ENCODE assay signal across 8 mouse cellular contexts in the genomic region with DNA sequence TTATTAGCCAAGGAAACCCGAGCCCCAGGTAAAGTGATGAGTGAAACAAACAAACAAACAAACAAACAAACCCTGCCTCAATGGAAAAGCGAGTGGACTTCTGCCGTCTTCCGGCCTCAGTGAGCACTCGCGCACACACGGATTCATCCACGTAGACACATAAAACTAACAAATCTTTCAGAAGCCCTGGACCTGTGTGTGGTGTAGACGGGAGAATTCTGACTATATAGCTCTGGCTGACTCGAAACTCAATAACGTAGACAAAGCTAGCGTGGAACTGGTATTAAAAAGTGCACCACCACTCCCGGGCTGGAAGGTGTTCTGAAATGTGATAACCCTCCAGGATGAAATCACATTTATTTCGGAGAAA. TPM values are rescaled to one million over a fixed set of nuclear protein-coding genes. Genes with fewer than 3 reads are reported as not detected.
DNase-seq lines count a peak whose midpoint lies in the region; ATAC-seq and TF ChIP-seq lines count a peak whose summit lies in the region.

No protein-coding gene starts in this region.

- H3K9me3 ChIP-seq in hindbrain, embryonic 15.5 days, result no peaks in the 10 kb centered on the region

- H3K27me3 ChIP-seq in spleen, adult 2 months (ENCODE audit: control insufficient read depth, insufficient read depth, low read length), result no peaks in the 10 kb centered on the region
- H3K27me3 ChIP-seq in hindbrain, embryonic 15.5 days, result no peaks in the 10 kb centered on the region

- under 1% methylated on average over 14 of the region's 14 CpGs for WGBS in spleen, adult 2 months
- WGBS in hindbrain, embryonic 15.5 days, result 0% methylated on average over 14 of the region's 14 CpGs

- TF ChIP-seq CTCF in spleen, adult 2 months (IDR thresholded peaks at IDR 0.05; ENCODE audit: extremely low read depth, insufficient read depth, insufficient read length, insufficient replicate concordance), result no peak

- H3K9ac ChIP-seq in hindbrain, embryonic 15.5 days, result peak overlapping the region; percentile 70

- peak overlapping the region; percentile 82 for H3K4me3 ChIP-seq in spleen, adult 2 months (ENCODE audit: extremely low read depth, insufficient read depth, insufficient read length)
- peak overlapping the region; percentile 80 for H3K4me3 ChIP-seq in hindbrain, embryonic 15.5 days

- DNase-seq in cerebellum, postnatal 10 days, result peak; percentile 40 to 60
- no peak for DNase-seq in cerebellum, adult 11-12 months
- no peak for DNase-seq in spleen, adult 2 months (ENCODE audit: low read depth in 1 of 2, low spot score in 2 of 2)
- DNase-seq in spleen, postnatal 36 days (ENCODE audit: low spot score in 2 of 2), result no peak
- peak; percentile 4 for DNase-seq in mesoderm, embryonic 11.5 days (ENCODE audit: low read depth, low spot score)
- no peak for DNase-seq in layer of hippocampus, postnatal 10 days (ENCODE audit: low spot score in 2 of 2)

- peak; percentile 86 for ATAC-seq in hindbrain, embryonic 15.5 days (ENCODE audit: low FRiP score, low read depth)
- ATAC-seq in granulocyte monocyte progenitor cell, adult 5-6 weeks (replicated peaks; ENCODE audit: poor library complexity, severe bottlenecking), result no peak

- TF ChIP-seq POLR2A in spleen, adult 2 months (IDR thresholded peaks at IDR 0.05; ENCODE audit: low read depth, low read length), result no peak

- H3K36me3 ChIP-seq in spleen, adult 2 months (ENCODE audit: control insufficient read depth, insufficient read depth, low read length), result no peaks in the 10 kb centered on the region
- H3K36me3 ChIP-seq in hindbrain, embryonic 15.5 days, result no peaks in the 10 kb centered on the region

- H3K4me1 ChIP-seq in spleen, adult 2 months (ENCODE audit: control insufficient read depth, insufficient read depth, insufficient read length), result peaks cover 9% of the 10 kb centered on the region; the same call in 1 of the 2 replicates
- H3K4me1 ChIP-seq in hindbrain, embryonic 15.5 days (replicated peaks), result peaks cover 21% of the 10 kb centered on the region

- peak overlapping the region; percentile 20 for H3K27ac ChIP-seq in spleen, adult 2 months (ENCODE audit: insufficient read depth, low read length)
- peak overlapping the region; percentile 84; the same call in 1 of the 2 replicates for H3K27ac ChIP-seq in hindbrain, embryonic 15.5 days (replicated peaks)

- H3K4me2 ChIP-seq in hindbrain, embryonic 15.5 days, result peak overlapping the region; percentile 91

RNA-seq across cellular contexts. Expression of a gene that starts 0.4 kb away (rescaled TPM):
- 0.54 and 0.81 TPM in 2 replicates for polyA plus RNA-seq in spleen, adult 2 months (2012; rRNA removed)
- 7.5 and 8.2 TPM in 2 replicates for polyA plus RNA-seq in hindbrain, embryonic 15.5 days (2015; fragmentation: Nextera tagmentation; extraction: Ambion mirVana)
- total RNA-seq in layer of hippocampus, postnatal 10 days (2021), result 1 to 10 TPM; 5.3 to 5.4 TPM
- 9.7 and 15.5 TPM in 2 replicates for total RNA-seq in granulocyte monocyte progenitor cell, adult 5-6 weeks (2014; fragmentation: Nextera tagmentation)
- 15.9 and 19.6 TPM in 2 replicates for total RNA-seq in granulocyte monocyte progenitor cell, adult 5-6 weeks (2017)

RNA-seq across cellular contexts. Expression of a gene that starts 18.0 kb away (rescaled TPM):
- polyA plus RNA-seq in spleen, adult 2 months (2012; rRNA removed), result 35.7 and 42.7 TPM in 2 replicates
- polyA plus RNA-seq in hindbrain, embryonic 15.5 days (2015; fragmentation: Nextera tagmentation; extraction: Ambion mirVana), result 9.8 and 10.6 TPM in 2 replicates
- 10 to 100 TPM; 16.4 to 19.2 TPM for total RNA-seq in layer of hippocampus, postnatal 10 days (2021)
- 10.3 and 15.2 TPM in 2 replicates for total RNA-seq in granulocyte monocyte progenitor cell, adult 5-6 weeks (2014; fragmentation: Nextera tagmentation)
- 8.5 and 12.9 TPM in 2 replicates for total RNA-seq in granulocyte monocyte progenitor cell, adult 5-6 weeks (2017)

RNA-seq across cellular contexts. Expression of a gene that starts 27.7 kb away (rescaled TPM):
- polyA plus RNA-seq in spleen, adult 2 months (2012; rRNA removed), result 2.9 TPM in 2 replicates
- 18.3 and 19.1 TPM in 2 replicates for polyA plus RNA-seq in hindbrain, embryonic 15.5 days (2015; fragmentation: Nextera tagmentation; extraction: Ambion mirVana)
- 10 to 100 TPM; 15.9 to 16.5 TPM for total RNA-seq in layer of hippocampus, postnatal 10 days (2021)
- total RNA-seq in granulocyte monocyte progenitor cell, adult 5-6 weeks (2014; fragmentation: Nextera tagmentation), result 7.4 and 8.9 TPM in 2 replicates
- total RNA-seq in granulocyte monocyte progenitor cell, adult 5-6 weeks (2017), result 10.3 and 10.9 TPM in 2 replicates

RNA-seq across cellular contexts. Expression of a gene that starts 48.1 kb away (rescaled TPM):
- polyA plus RNA-seq in spleen, adult 2 months (2012; rRNA removed), result 0.26 and 0.32 TPM in 2 replicates
- polyA plus RNA-seq in hindbrain, embryonic 15.5 days (2015; fragmentation: Nextera tagmentation; extraction: Ambion mirVana), result not detected in 2 replicates
- total RNA-seq in layer of hippocampus, postnatal 10 days (2021), result 1 to 10 TPM; 2.7 to 4.3 TPM
- total RNA-seq in granulocyte monocyte progenitor cell, adult 5-6 weeks (2014; fragmentation: Nextera tagmentation), result not detected in 2 replicates
- not detected in 2 replicates for total RNA-seq in granulocyte monocyte progenitor cell, adult 5-6 weeks (2017)

Comparison
In these comparisons a context has a peak if more than half of its experiments do, and no peak if none do; other contexts are left out.
1. DNase-seq: peak in cerebellum, postnatal 10 days (2 of 2) and mesoderm, embryonic 11.5 days (single experiment); none in cerebellum, adult 11-12 months (single experiment), spleen, adult 2 months (0 of 2), spleen, postnatal 36 days (0 of 2) and layer of hippocampus, postnatal 10 days (0 of 2).